Mouse (Mus musculus): ENCODE measurements at regions not wholly inside any gene's neighbourhood (a gene's known extent, or its start where the extent isn't known, plus 50 kb on each side); places are given as distances from the start of the nearest gene placed in this dataset.

GRCm38 (mm10) chr1:190447253-190447652 lies 276.7 kb upstream of the Prox1 start:
- Histone ChIP-seq H3K36me3 (ENCODE audit: control insufficient read depth, insufficient read depth, low read length) (no peaks in the 10 kb centered on the region), H3K4me2 (no peak overlapping the region), H3K27ac (ENCODE audit: low read depth, low read length) (no peak overlapping the region), H3K9me3 (ENCODE audit: control insufficient read depth, low read length) (no peaks in the 10 kb centered on the region; the same call in 1 of the 2 replicates), H3K4me3 (ENCODE audit: low read depth, low read length) (no peak overlapping the region), H3K27me3 (ENCODE audit: control insufficient read depth, insufficient read depth, low read length) (peaks cover 9% of the 10 kb centered on the region; the same call in 1 of the 2 replicates), H3K9ac (ENCODE audit: low read length) (no peak overlapping the region), H3K4me1 (ENCODE audit: control insufficient read depth, insufficient read depth, low read length) (peaks cover under 1% of the 10 kb centered on the region; the same call in 1 of the 2 replicates)
- ATAC-seq (ENCODE audit: low FRiP score) (no peak), DNase-seq (ENCODE audit: low spot score, missing footprints) (peak; percentile 77)
- 84% methylated on average over 7 of the region's 7 CpGs for WGBS

- H3K9ac ChIP-seq (ENCODE audit: low read length) = no peak overlapping the region
- H3K36me3 ChIP-seq (ENCODE audit: control insufficient read depth, insufficient read depth, low read length) = no peaks in the 10 kb centered on the region
- H3K27ac ChIP-seq (ENCODE audit: low read depth, low read length) = no peak overlapping the region
- ATAC-seq (ENCODE audit: low FRiP score) (no peak), DNase-seq (ENCODE audit: low spot score, missing footprints) (no peak)
- H3K4me3 ChIP-seq (ENCODE audit: low read depth, low read length) = no peak overlapping the region
- H3K4me2 ChIP-seq = no peak overlapping the region
- peaks cover 9% of the 10 kb centered on the region; the same call in 1 of the 2 replicates for H3K27me3 ChIP-seq (ENCODE audit: control insufficient read depth, insufficient read depth, low read length)
- H3K4me1 ChIP-seq (ENCODE audit: control insufficient read depth, insufficient read depth, low read length) = no peaks in the 10 kb centered on the region
- no peaks in the 10 kb centered on the region; the same call in 1 of the 2 replicates for H3K9me3 ChIP-seq (ENCODE audit: control insufficient read depth, low read length)
- 89% methylated on average over 5 of the region's 5 CpGs for WGBS
These were observed 276.2 kb upstream of the Prox1 start for GRCm38 (mm10) chr1:190446676-190447075.

DNA sequence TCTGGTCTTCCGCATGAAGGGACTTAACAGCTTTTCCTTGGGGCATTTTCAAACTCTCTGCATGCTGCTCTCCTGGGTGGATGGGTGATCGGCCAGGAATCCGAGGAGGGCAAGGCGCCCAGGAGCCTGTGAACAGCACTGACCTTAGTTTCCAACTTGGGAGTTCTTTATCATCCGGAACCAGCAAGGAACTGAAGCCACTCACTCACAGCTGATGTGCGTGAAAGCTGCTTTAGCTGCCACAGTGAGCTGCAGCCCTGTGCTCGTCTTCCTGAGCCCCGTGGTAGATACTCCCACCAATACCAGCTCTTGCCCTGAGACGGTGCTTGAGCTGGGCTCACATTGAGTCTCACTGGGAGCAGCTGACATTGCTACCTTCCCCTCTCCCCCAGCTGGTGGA lies 273.9 kb upstream of the Prox1 start:
- no peak for ATAC-seq (ENCODE audit: low FRiP score)
- Histone ChIP-seq H3K36me3 (ENCODE audit: control insufficient read depth, insufficient read depth, low read length) (no peaks in the 10 kb centered on the region), H3K4me1 (ENCODE audit: control insufficient read depth, insufficient read depth, low read length) (no peaks in the 10 kb centered on the region), H3K4me3 (ENCODE audit: low read depth, low read length) (no peak overlapping the region), H3K4me2 (no peak overlapping the region), H3K27me3 (ENCODE audit: control insufficient read depth, insufficient read depth, low read length) (peaks cover 9% of the 10 kb centered on the region; the same call in 1 of the 2 replicates), H3K9ac (ENCODE audit: low read length) (no peak overlapping the region), H3K9me3 (ENCODE audit: control insufficient read depth, low read length) (no peaks in the 10 kb centered on the region), H3K27ac (ENCODE audit: low read depth, low read length) (no peak overlapping the region)
- DNase-seq (ENCODE audit: low spot score, missing footprints) = peak; percentile 59
- WGBS = 64% methylated on average over 9 of the region's 9 CpGs

DNA sequence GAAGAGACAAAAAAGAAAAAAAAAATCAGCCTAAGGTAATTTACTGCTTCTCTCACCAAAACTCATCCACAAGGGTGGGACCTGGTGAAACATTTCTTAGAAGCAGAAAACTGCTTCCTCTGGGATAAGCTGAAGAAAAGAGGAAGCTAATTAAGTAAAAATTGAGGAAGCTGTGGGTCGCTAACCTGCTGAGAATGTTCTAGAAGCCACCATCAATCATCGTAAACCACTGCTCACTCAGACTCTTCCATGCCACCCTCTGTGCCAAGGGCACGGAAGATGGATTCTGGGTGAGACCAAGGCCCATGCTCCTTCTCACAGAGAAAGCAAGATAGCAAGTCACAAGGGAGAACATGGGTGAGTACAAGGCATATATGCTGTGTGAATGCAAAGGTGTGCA lies 272.7 kb upstream of the Prox1 start:
- Histone ChIP-seq H3K27me3 (ENCODE audit: control insufficient read depth, insufficient read depth, low read length) (peaks cover 6% of the 10 kb centered on the region; the same call in 1 of the 2 replicates), H3K9me3 (ENCODE audit: control insufficient read depth, low read length) (no peaks in the 10 kb centered on the region), H3K4me2 (no peak overlapping the region), H3K4me3 (ENCODE audit: low read depth, low read length) (no peak overlapping the region), H3K9ac (ENCODE audit: low read length) (no peak overlapping the region), H3K27ac (ENCODE audit: low read depth, low read length) (no peak overlapping the region), H3K36me3 (ENCODE audit: control insufficient read depth, insufficient read depth, low read length) (no peaks in the 10 kb centered on the region), H3K4me1 (ENCODE audit: control insufficient read depth, insufficient read depth, low read length) (no peaks in the 10 kb centered on the region)
- DNase-seq (ENCODE audit: low spot score, missing footprints) (peak; percentile 8), ATAC-seq (ENCODE audit: low FRiP score) (no peak)
- 86% methylated on average over 3 of the region's 3 CpGs for WGBS

- Histone ChIP-seq H3K9ac (ENCODE audit: low read length) (no peak overlapping the region), H3K4me2 (no peak overlapping the region), H3K9me3 (ENCODE audit: control insufficient read depth, low read length) (no peaks in the 10 kb centered on the region), H3K4me3 (ENCODE audit: low read depth, low read length) (no peak overlapping the region), H3K36me3 (ENCODE audit: control insufficient read depth, insufficient read depth, low read length) (no peaks in the 10 kb centered on the region), H3K27me3 (ENCODE audit: control insufficient read depth, insufficient read depth, low read length) (0 out of 2 replicates have a peak, but pooled peaks cover 1% of the 10 kb centered on the region), H3K27ac (ENCODE audit: low read depth, low read length) (no peak overlapping the region), H3K4me1 (ENCODE audit: control insufficient read depth, insufficient read depth, low read length) (no peaks in the 10 kb centered on the region)
- ATAC-seq (ENCODE audit: low FRiP score) (no peak), DNase-seq (ENCODE audit: low spot score, missing footprints) (no peak)
- 78% methylated on average over 4 of the region's 4 CpGs for whole genome bisulfite sequencing
These were observed 271.7 kb upstream of the Prox1 start for GRCm38 (mm10) chr1:190442166-190442565.

- 95% methylated on average over 2 of the region's 2 CpGs for WGBS
- no peak for DNase-seq (ENCODE audit: low spot score, missing footprints)
- Histone ChIP-seq H3K9me3 (ENCODE audit: control insufficient read depth, low read length) (no peaks in the 10 kb centered on the region), H3K27ac (ENCODE audit: low read depth, low read length) (no peak overlapping the region), H3K9ac (ENCODE audit: low read length) (no peak overlapping the region), H3K27me3 (ENCODE audit: control insufficient read depth, insufficient read depth, low read length) (no peaks in the 10 kb centered on the region), H3K4me1 (ENCODE audit: control insufficient read depth, insufficient read depth, low read length) (no peaks in the 10 kb centered on the region), H3K36me3 (ENCODE audit: control insufficient read depth, insufficient read depth, low read length) (no peaks in the 10 kb centered on the region), H3K4me3 (ENCODE audit: low read depth, low read length) (no peak overlapping the region), H3K4me2 (no peak overlapping the region)
- ATAC-seq (ENCODE audit: low FRiP score) = no peak
These were observed 268.3 kb upstream of the Prox1 start for GRCm38 (mm10) chr1:190438789-190439188.

GRCm38 (mm10) chr1:190422874-190423273 lies 252.4 kb upstream of the Prox1 start:
- H3K9me3 ChIP-seq (ENCODE audit: control insufficient read depth, low read length) = no peaks in the 10 kb centered on the region
- DNase-seq (ENCODE audit: low spot score, missing footprints) = no peak
- H3K9ac ChIP-seq (ENCODE audit: low read length) = no peak overlapping the region
- no peaks in the 10 kb centered on the region for H3K4me1 ChIP-seq (ENCODE audit: control insufficient read depth, insufficient read depth, low read length)
- no peaks in the 10 kb centered on the region for H3K27me3 ChIP-seq (ENCODE audit: control insufficient read depth, insufficient read depth, low read length)
- ATAC-seq (ENCODE audit: low FRiP score) = no peak
- no peak overlapping the region for H3K4me3 ChIP-seq (ENCODE audit: low read depth, low read length)
- no peak overlapping the region for H3K4me2 ChIP-seq
- 86% methylated on average over 9 of the region's 9 CpGs for WGBS
- H3K27ac ChIP-seq (ENCODE audit: low read depth, low read length) = no peak overlapping the region
- H3K36me3 ChIP-seq (ENCODE audit: control insufficient read depth, insufficient read depth, low read length) = no peaks in the 10 kb centered on the region

DNA sequence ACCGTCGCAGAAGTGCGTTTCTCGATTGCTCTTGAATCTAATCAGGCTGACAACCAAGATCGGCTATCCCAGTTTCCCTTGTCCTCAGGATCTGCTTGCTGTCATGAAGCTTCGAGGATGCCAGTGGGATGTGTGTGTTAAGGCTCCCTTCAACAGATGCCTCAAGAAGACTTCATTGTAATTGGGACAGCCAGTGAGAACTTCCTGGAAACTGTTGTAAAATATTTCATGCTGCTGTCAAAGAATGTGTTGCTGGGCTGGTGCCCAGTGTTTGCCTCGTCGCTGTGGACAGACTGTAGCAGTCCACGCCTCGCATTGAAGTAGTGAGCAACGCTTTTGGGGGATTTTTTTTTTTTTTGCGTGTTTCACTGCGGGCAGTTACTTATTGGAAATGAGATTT lies 249.2 kb upstream of the Prox1 start:
- H3K27ac ChIP-seq (ENCODE audit: low read depth, low read length) = no peak overlapping the region
- H3K9ac ChIP-seq (ENCODE audit: low read length) = no peak overlapping the region
- H3K36me3 ChIP-seq (ENCODE audit: control insufficient read depth, insufficient read depth, low read length) = no peaks in the 10 kb centered on the region
- H3K4me3 ChIP-seq (ENCODE audit: low read depth, low read length) = no peak overlapping the region
- no peaks in the 10 kb centered on the region for H3K27me3 ChIP-seq (ENCODE audit: control insufficient read depth, insufficient read depth, low read length)
- no peaks in the 10 kb centered on the region for H3K9me3 ChIP-seq (ENCODE audit: control insufficient read depth, low read length)
- no peak for ATAC-seq (ENCODE audit: low FRiP score)
- no peak for DNase-seq (ENCODE audit: low spot score, missing footprints)
- no peaks in the 10 kb centered on the region for H3K4me1 ChIP-seq (ENCODE audit: control insufficient read depth, insufficient read depth, low read length)
- 90% methylated on average over 13 of the region's 13 CpGs for WGBS
- H3K4me2 ChIP-seq = no peak overlapping the region

GRCm38 (mm10) chr1:190417326-190417725 lies 246.8 kb upstream of the Prox1 start:
- H3K9me3 ChIP-seq (ENCODE audit: control insufficient read depth, low read length) = no peaks in the 10 kb centered on the region
- no peak overlapping the region for H3K4me2 ChIP-seq
- no peaks in the 10 kb centered on the region for H3K36me3 ChIP-seq (ENCODE audit: control insufficient read depth, insufficient read depth, low read length)
- no peak overlapping the region for H3K9ac ChIP-seq (ENCODE audit: low read length)
- DNase-seq (ENCODE audit: low spot score, missing footprints) (no peak), ATAC-seq (ENCODE audit: low FRiP score) (no peak)
- no peak overlapping the region for H3K27ac ChIP-seq (ENCODE audit: low read depth, low read length)
- no peaks in the 10 kb centered on the region for H3K4me1 ChIP-seq (ENCODE audit: control insufficient read depth, insufficient read depth, low read length)
- no peaks in the 10 kb centered on the region for H3K27me3 ChIP-seq (ENCODE audit: control insufficient read depth, insufficient read depth, low read length)
- WGBS = 29% methylated on average over 11 of the region's 11 CpGs
- H3K4me3 ChIP-seq (ENCODE audit: low read depth, low read length) = no peak overlapping the region

GRCm38 (mm10) chr1:190411756-190412155 lies 241.2 kb upstream of the Prox1 start:
- Histone ChIP-seq H3K4me3 (ENCODE audit: low read depth, low read length) (no peak overlapping the region), H3K27me3 (ENCODE audit: control insufficient read depth, insufficient read depth, low read length) (no peaks in the 10 kb centered on the region), H3K4me1 (ENCODE audit: control insufficient read depth, insufficient read depth, low read length) (no peaks in the 10 kb centered on the region), H3K9ac (ENCODE audit: low read length) (no peak overlapping the region), H3K27ac (ENCODE audit: low read depth, low read length) (no peak overlapping the region), H3K36me3 (ENCODE audit: control insufficient read depth, insufficient read depth, low read length) (no peaks in the 10 kb centered on the region), H3K4me2 (no peak overlapping the region), H3K9me3 (ENCODE audit: control insufficient read depth, low read length) (no peaks in the 10 kb centered on the region)
- no peak for ATAC-seq (ENCODE audit: low FRiP score)
- WGBS = 88% methylated on average over 5 of the region's 5 CpGs
- no peak for DNase-seq (ENCODE audit: low spot score, missing footprints)
